Mouse (Mus musculus) erythroblast, embryonic 14.5 days (primary cell): Measurements from ENCODE around the gene Kifc3.

Source experiments
- GATA1 ChIP-seq: IDR thresholded peaks from 2 replicates; pipeline ENCODE4 v1.6.1; 2012; ENCODE audit warnings: low read length, inconsistent platforms, mixed read lengths
- TAL1 ChIP-seq: IDR thresholded peaks from 3 replicates; pipeline ENCODE4 v1.6.1; 2012; ENCODE audit warnings: low read length, inconsistent platforms, mixed read lengths

DNA sequence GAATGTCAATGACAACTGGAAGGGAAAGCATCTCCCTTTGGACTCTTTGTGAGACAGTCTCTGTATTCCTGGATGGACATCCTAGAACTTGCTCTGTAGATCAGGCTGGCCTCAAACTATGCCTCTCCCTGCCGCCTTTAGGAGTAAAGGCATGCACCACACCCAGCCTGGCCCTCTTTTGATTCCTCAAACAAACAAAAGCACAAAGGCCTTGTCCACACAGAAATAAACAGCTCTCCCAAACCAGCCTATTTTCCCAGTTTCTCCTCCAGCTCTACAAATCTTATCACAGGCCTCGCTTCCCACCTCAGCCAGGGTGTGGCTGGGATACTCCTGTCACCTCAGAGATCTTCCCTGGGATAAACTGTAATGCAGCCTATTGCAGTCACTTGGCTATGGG, 68.4 kb downstream of the Kifc3 start:
- TF ChIP-seq GATA1 (no peak), TAL1 (no peak)
